Mouse (Mus musculus) T-cell, adult 2 months (primary cell): ENCODE measurements at regions not wholly inside any gene's neighbourhood (a gene's known extent, or its start where the extent isn't known, plus 50 kb on each side); places are given as distances from the start of the nearest gene placed in this dataset.
A peak's percentile ranks its signal among the peaks of the same experiment; 100 is the strongest.

Experiments used
- DNase-seq: peaks from one replicate; pipeline ENCODE4 v3.0.0; 2022; ENCODE audit warnings: low spot score

- no peak for DNase-seq
These were observed 170.4 kb downstream of the Rnf144a start for GRCm38 (mm10) chr12:26244701-26245100.

- no peak for DNase-seq
These were observed 187.5 kb downstream of the Rnf144a start for GRCm38 (mm10) chr12:26227557-26228020.

GRCm38 (mm10) chr12:26226363-26226762 lies 188.7 kb downstream of the Rnf144a start:
- DNase-seq = peak; percentile 39

GRCm38 (mm10) chr12:26212447-26212846 lies 202.6 kb downstream of the Rnf144a start:
- DNase-seq = no peak

- no peak for DNase-seq
These were observed 203.6 kb downstream of the Rnf144a start for GRCm38 (mm10) chr12:26211423-26211822.

GRCm38 (mm10) chr12:26206751-26207150 lies 208.3 kb downstream of the Rnf144a start:
- DNase-seq = no peak

- no peak for DNase-seq
These were observed 209.0 kb downstream of the Rnf144a start for GRCm38 (mm10) chr12:26206036-26206435.

GRCm38 (mm10) chr12:26191982-26192576 lies 223.0 kb downstream of the Rnf144a start:
- no peak for DNase-seq

- no peak for DNase-seq
These were observed 223.6 kb downstream of the Rnf144a start for GRCm38 (mm10) chr12:26191268-26191981.

GRCm38 (mm10) chr12:26188996-26189395 lies 226.1 kb downstream of the Rnf144a start:
- DNase-seq = no peak

GRCm38 (mm10) chr12:26187091-26187862 lies 227.8 kb downstream of the Rnf144a start:
- peak; percentile 81 for DNase-seq

- DNase-seq = peak; percentile 53
These were observed 230.2 kb downstream of the Rnf144a start for GRCm38 (mm10) chr12:26184701-26185460.

- no peak for DNase-seq
These were observed 232.0 kb downstream of the Rnf144a start for GRCm38 (mm10) chr12:26183021-26183420.

GRCm38 (mm10) chr12:26180846-26181245 lies 234.2 kb downstream of the Rnf144a start:
- no peak for DNase-seq

GRCm38 (mm10) chr12:26176231-26176662 lies 238.8 kb downstream of the Rnf144a start:
- DNase-seq = no peak

GRCm38 (mm10) chr12:26163416-26163815 lies 251.6 kb downstream of the Rnf144a start:
- DNase-seq = no peak

- DNase-seq = no peak
These were observed 254.0 kb downstream of the Rnf144a start for GRCm38 (mm10) chr12:26160861-26161615.

GRCm38 (mm10) chr12:26152992-26153391 lies 262.1 kb downstream of the Rnf144a start:
- DNase-seq = no peak

- DNase-seq = no peak
These were observed 268.7 kb downstream of the Rnf144a start for GRCm38 (mm10) chr12:26146336-26146735.

- no peak for DNase-seq
These were observed 269.9 kb downstream of the Rnf144a start for GRCm38 (mm10) chr12:26145085-26145714.

- DNase-seq = no peak
These were observed 270.4 kb downstream of the Rnf144a start for GRCm38 (mm10) chr12:26144616-26145015.
